Mouse (Mus musculus): ENCODE results near the gene Sec61a2. TPM values are rescaled to one million over a fixed set of nuclear protein-coding genes. Genes with fewer than 3 reads are reported as not detected.

The Sec61a2 gene
- total RNA-seq, 2 experiments from 2014 or later, result 98.7 to 99.1 TPM

GRCm38 (mm10) chr2:5929793-5930192 is 34.6 kb upstream of the Sec61a2 start:
- Histone ChIP-seq H3K27ac (no peak overlapping the region), H3K4me3 (no peak overlapping the region)
- no peak for DNase-seq (ENCODE audit: low spot score in 2 of 2)
- no peak for TF ChIP-seq CTCF (conservative IDR thresholded peaks at IDR 0.05)

- no peak for TF ChIP-seq CTCF (conservative IDR thresholded peaks at IDR 0.05)
- no peak for DNase-seq (ENCODE audit: low spot score in 2 of 2)
- Histone ChIP-seq H3K27ac (no peak overlapping the region), H3K4me3 (no peak overlapping the region)
Observed at GRCm38 (mm10) chr2:5927481-5927880, 32.2 kb upstream of the Sec61a2 start.

GRCm38 (mm10) chr2:5923786-5924185 is 28.6 kb upstream of the Sec61a2 start:
- H3K4me3 ChIP-seq, result no peak overlapping the region
- no peak for DNase-seq (ENCODE audit: low spot score in 2 of 2)
- H3K27ac ChIP-seq, result no peak overlapping the region
- TF ChIP-seq CTCF (conservative IDR thresholded peaks at IDR 0.05), result no peak

GRCm38 (mm10) chr2:5922823-5923222 is 27.6 kb upstream of the Sec61a2 start:
- H3K4me3 ChIP-seq, result no peak overlapping the region
- TF ChIP-seq CTCF (conservative IDR thresholded peaks at IDR 0.05), result no peak
- no peak overlapping the region for H3K27ac ChIP-seq
- no peak for DNase-seq (ENCODE audit: low spot score in 2 of 2)

GRCm38 (mm10) chr2:5911282-5911965 is 16.2 kb upstream of the Sec61a2 start:
- no peak overlapping the region for H3K4me3 ChIP-seq
- TF ChIP-seq CTCF (conservative IDR thresholded peaks at IDR 0.05), result no peak
- H3K27ac ChIP-seq, result no peak overlapping the region
- peak in 1 of 2 experiments; percentile 15 for DNase-seq (ENCODE audit: low spot score in 2 of 2)

- Histone ChIP-seq H3K27ac (peak overlapping the region; percentile 55), H3K4me3 (no peak overlapping the region)
- DNase-seq (ENCODE audit: low spot score in 2 of 2), result no peak
- TF ChIP-seq CTCF (conservative IDR thresholded peaks at IDR 0.05), result peak; percentile 78
Observed at GRCm38 (mm10) chr2:5906625-5907024, 11.4 kb upstream of the Sec61a2 start.

- TF ChIP-seq CTCF (conservative IDR thresholded peaks at IDR 0.05), result no peak
- no peak overlapping the region for H3K4me3 ChIP-seq
- H3K27ac ChIP-seq, result peak overlapping the region; percentile 55; the same call in 1 of the 2 replicates
- DNase-seq (ENCODE audit: low spot score in 2 of 2), result peak; percentile 54 to 56
Observed at GRCm38 (mm10) chr2:5906092-5906491, 10.9 kb upstream of the Sec61a2 start.

GRCm38 (mm10) chr2:5900145-5900544 is 4.9 kb upstream of the Sec61a2 start:
- H3K4me3 ChIP-seq, result no peak overlapping the region
- H3K27ac ChIP-seq, result no peak overlapping the region
- DNase-seq (ENCODE audit: low spot score in 2 of 2), result peak in 1 of 2 experiments; percentile 17
- TF ChIP-seq CTCF (conservative IDR thresholded peaks at IDR 0.05), result peak; percentile 74

- Histone ChIP-seq H3K4me3 (peak overlapping the region; percentile 89), H3K27ac (peak overlapping the region; percentile 95)
- DNase-seq (ENCODE audit: low spot score in 2 of 2), result no peak
- no peak for TF ChIP-seq CTCF (conservative IDR thresholded peaks at IDR 0.05)
Observed at GRCm38 (mm10) chr2:5894296-5894695, 936 bp downstream of the Sec61a2 start.

- DNase-seq (ENCODE audit: low spot score in 2 of 2), result no peak
Observed at GRCm38 (mm10) chr2:5889412-5889811, 5.8 kb downstream of the Sec61a2 start.

GRCm38 (mm10) chr2:5888865-5889264 is 6.4 kb downstream of the Sec61a2 start:
- H3K4me3 ChIP-seq, result no peak overlapping the region
- H3K27ac ChIP-seq, result no peak overlapping the region
- TF ChIP-seq CTCF (conservative IDR thresholded peaks at IDR 0.05), result no peak
- DNase-seq (ENCODE audit: low spot score in 2 of 2), result no peak

More at GRCm38 (mm10) chr2:5889412-5889811, 5.8 kb downstream of the Sec61a2 start:
- no peak overlapping the region for H3K4me3 ChIP-seq
- H3K27ac ChIP-seq, result no peak overlapping the region
- no peak for TF ChIP-seq CTCF (conservative IDR thresholded peaks at IDR 0.05)

- DNase-seq (ENCODE audit: low spot score in 2 of 2), result no peak
- no peak for TF ChIP-seq CTCF (conservative IDR thresholded peaks at IDR 0.05)
- H3K27ac ChIP-seq, result no peak overlapping the region
- H3K4me3 ChIP-seq, result no peak overlapping the region
Observed at GRCm38 (mm10) chr2:5877446-5877845, 17.8 kb downstream of the Sec61a2 start.

GRCm38 (mm10) chr2:5869746-5870145 is 25.5 kb downstream of the Sec61a2 start:
- no peak overlapping the region for H3K27ac ChIP-seq
- no peak for TF ChIP-seq CTCF (conservative IDR thresholded peaks at IDR 0.05)
- no peak overlapping the region for H3K4me3 ChIP-seq
- DNase-seq (ENCODE audit: low spot score in 2 of 2), result no peak

- DNase-seq (ENCODE audit: low spot score in 2 of 2), result no peak
- Histone ChIP-seq H3K27ac (no peak overlapping the region), H3K4me3 (no peak overlapping the region)
- TF ChIP-seq CTCF (conservative IDR thresholded peaks at IDR 0.05), result no peak
Observed at GRCm38 (mm10) chr2:5867681-5868080, 27.6 kb downstream of the Sec61a2 start.

Data from layer of hippocampus, adult 2 months (tissue).